Mouse (Mus musculus) left cerebral cortex, postnatal 25 days (tissue): ENCODE results near the gene Csdc2. TPM values are rescaled to one million over a fixed set of nuclear protein-coding genes. Genes with fewer than 3 reads are reported as not detected.
"Not testable (repeated sequence)": the region's sequence is repeated elsewhere in the genome, so short reads cannot be mapped to it uniquely, and the experiment has no call there.

Experiments used
- DNase-seq, 2 experiments: peaks; one replicate each; pipeline ENCODE4 v3.0.0; 2022; ENCODE audit warnings: low spot score in 2 of 2, mixed read lengths in 1 of 2
- intact Hi-C: fragments of 180-260 bp; cut with DNase I; formaldehyde crosslinking; loops from one replicate; pipeline ENCODE4 v1.15.1; 2025
- total RNA-seq, 2 experiments: library from RNA; stranded (reverse); gene quantifications; 2 replicates each; pipeline ENCODE4 v1.2.3; 2021

The Csdc2 gene
- 10 to 100 TPM; 96.0 to 98.3 TPM for total RNA-seq

- DNase-seq = peak; percentile 69 to 79
- intact Hi-C loops = no loop called here
These were observed at the start of gene Csdc2 for GRCm38 (mm10) chr15:81936679-81937078. Gene Csdc2, plus strand, starts transcription at chr15:81936759.

GRCm38 (mm10) chr15:81886795-81887550 lies 49.6 kb upstream of the Csdc2 start:
- intact Hi-C loops = no loop called here
- peak in 1 of 2 experiments; percentile 42 for DNase-seq

- intact Hi-C loops = no loop called here
- DNase-seq = no peak
These were observed 47.4 kb upstream of the Csdc2 start for GRCm38 (mm10) chr15:81889175-81889574.

GRCm38 (mm10) chr15:81891140-81891802 lies 45.3 kb upstream of the Csdc2 start:
- peak; percentile 54 to 91 for DNase-seq
- intact Hi-C loops = loop anchor here (1.0 kb wide), 1 partner anchor 11 kb away; no protein-coding TSS in a partner anchor

- intact Hi-C loops = loop anchor here (1.0 kb wide), 1 partner anchor 12 kb away; no protein-coding TSS in a partner anchor
These were observed 44.6 kb upstream of the Csdc2 start for GRCm38 (mm10) chr15:81891822-81892580.

GRCm38 (mm10) chr15:81894002-81894401 lies 42.6 kb upstream of the Csdc2 start:
- no peak for DNase-seq

More at GRCm38 (mm10) chr15:81891822-81892580, 44.6 kb upstream of the Csdc2 start:
- DNase-seq = no peak

GRCm38 (mm10) chr15:81896407-81896806 lies 40.2 kb upstream of the Csdc2 start:
- DNase-seq = no peak
- intact Hi-C loops = no loop called here

More at GRCm38 (mm10) chr15:81894002-81894401, 42.6 kb upstream of the Csdc2 start:
- intact Hi-C loops = no loop called here

- DNase-seq = no peak
- intact Hi-C loops = no loop called here
These were observed 38.8 kb upstream of the Csdc2 start for GRCm38 (mm10) chr15:81897607-81898285.

- no peak for DNase-seq
- intact Hi-C loops = no loop called here
These were observed 37.8 kb upstream of the Csdc2 start for GRCm38 (mm10) chr15:81898751-81899150.

GRCm38 (mm10) chr15:81904939-81905338 lies 31.6 kb upstream of the Csdc2 start:
- DNase-seq = peak; percentile 70 to 80
- intact Hi-C loops = loop anchor here (5.0 kb wide), 2 partner anchors 33 to 73 kb away; partner anchors contain the start of genes Aco2 and Phf5a

- DNase-seq = no peak
- intact Hi-C loops = loop anchor here (5.0 kb wide), 2 partner anchors 36 to 76 kb away; partner anchors contain the start of genes Aco2 and Phf5a
These were observed 28.6 kb upstream of the Csdc2 start for GRCm38 (mm10) chr15:81907953-81908352.

- intact Hi-C loops = loop anchor here (5.0 kb wide), 2 partner anchors 36 to 76 kb away; partner anchors contain the start of genes Aco2 and Phf5a
- not testable (repeated sequence) for DNase-seq
These were observed 27.8 kb upstream of the Csdc2 start for GRCm38 (mm10) chr15:81908767-81909166.

GRCm38 (mm10) chr15:81912498-81912897 lies 24.1 kb upstream of the Csdc2 start:
- no peak for DNase-seq
- intact Hi-C loops = no loop called here

- DNase-seq = no peak
- intact Hi-C loops = no loop called here
These were observed 21.9 kb upstream of the Csdc2 start for GRCm38 (mm10) chr15:81914668-81915067.

GRCm38 (mm10) chr15:81915663-81916062 lies 20.9 kb upstream of the Csdc2 start:
- intact Hi-C loops = no loop called here

GRCm38 (mm10) chr15:81917201-81917600 lies 19.4 kb upstream of the Csdc2 start:
- DNase-seq = no peak
- intact Hi-C loops = no loop called here

More at GRCm38 (mm10) chr15:81915663-81916062, 20.9 kb upstream of the Csdc2 start:
- DNase-seq = no peak

GRCm38 (mm10) chr15:81917621-81918463 lies 18.7 kb upstream of the Csdc2 start:
- peak; percentile 62 to 71 for DNase-seq
- intact Hi-C loops = no loop called here

GRCm38 (mm10) chr15:81919062-81919461 lies 17.5 kb upstream of the Csdc2 start:
- intact Hi-C loops = no loop called here

More at GRCm38 (mm10) chr15:81919062-81919461, 17.5 kb upstream of the Csdc2 start:
- no peak for DNase-seq
